Mouse (Mus musculus): ENCODE measurements at regions not wholly inside any gene's neighbourhood (a gene's known extent, or its start where the extent isn't known, plus 50 kb on each side); places are given as distances from the start of the nearest gene placed in this dataset.

DNA sequence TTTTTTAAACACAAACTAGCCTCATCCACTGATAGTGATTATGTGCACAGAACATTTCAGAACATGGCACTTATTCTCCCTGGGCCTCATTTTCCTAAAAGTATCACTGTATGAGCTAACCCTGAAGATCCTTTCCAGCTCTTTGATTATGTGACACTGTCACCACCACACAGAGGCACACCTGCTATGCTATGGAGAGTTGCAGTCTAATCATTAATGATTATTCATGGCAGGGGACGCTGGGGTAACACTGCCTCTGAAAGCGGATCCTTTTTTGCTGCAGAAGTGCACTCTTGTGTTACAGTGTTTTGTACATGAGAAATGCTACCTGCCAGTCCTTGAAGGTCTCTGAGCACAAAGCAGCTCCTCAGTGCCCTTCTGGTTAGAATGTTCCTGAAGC lies 615.3 kb upstream of the Fbxo33 start:
- no peak for DNase-seq (ENCODE audit: low spot score)

GRCm38 (mm10) chr12:59822918-59823317 lies 603.4 kb upstream of the Fbxo33 start:
- DNase-seq (ENCODE audit: low spot score), result no peak

GRCm38 (mm10) chr12:59822435-59822834 lies 602.9 kb upstream of the Fbxo33 start:
- DNase-seq (ENCODE audit: low spot score), result no peak

DNA sequence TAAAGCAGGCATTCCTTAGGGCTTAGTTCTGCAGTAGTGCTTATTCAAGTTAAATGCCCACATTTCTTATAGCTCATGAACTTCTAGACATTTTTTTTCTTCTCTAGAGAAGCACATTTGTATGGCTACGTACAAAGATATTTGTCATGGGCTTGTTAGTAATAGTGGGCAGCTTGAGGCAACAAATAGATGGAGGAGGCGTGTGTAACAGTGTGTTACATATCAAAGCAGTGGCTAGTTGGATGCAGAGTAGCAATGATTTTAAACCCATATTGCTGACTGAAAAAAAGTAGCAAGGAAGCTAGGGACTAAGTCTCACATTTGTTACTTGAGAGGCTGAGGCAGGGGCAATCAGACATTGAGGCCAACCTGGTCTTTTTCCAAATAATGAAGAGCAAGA lies 602.2 kb upstream of the Fbxo33 start:
- DNase-seq (ENCODE audit: low spot score), result no peak

GRCm38 (mm10) chr12:59815965-59816364 lies 596.4 kb upstream of the Fbxo33 start:
- DNase-seq (ENCODE audit: low spot score), result no peak

DNA sequence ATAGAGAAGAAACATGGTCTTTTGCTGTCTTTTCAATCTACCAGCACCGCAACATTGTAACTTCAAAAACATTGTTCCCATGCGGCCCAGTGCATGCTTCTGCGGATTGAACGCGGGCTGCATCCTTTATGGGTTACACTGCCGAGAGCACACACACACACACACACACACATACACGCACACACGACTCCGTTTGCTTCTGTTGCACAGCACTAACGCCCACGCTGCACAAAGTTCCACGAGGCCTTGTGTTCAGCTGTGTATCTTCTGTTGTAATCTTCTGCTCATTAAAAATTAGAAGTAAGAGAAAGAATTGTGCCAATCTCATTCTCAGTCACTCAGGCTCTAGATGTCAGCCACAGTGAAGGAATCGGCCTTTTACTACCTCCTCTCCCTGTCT lies 594.8 kb upstream of the Fbxo33 start:
- no peak for DNase-seq (ENCODE audit: low spot score)

- no peak for DNase-seq (ENCODE audit: low spot score)
Measured at GRCm38 (mm10) chr12:59809224-59809623, 589.7 kb upstream of the Fbxo33 start.

DNA sequence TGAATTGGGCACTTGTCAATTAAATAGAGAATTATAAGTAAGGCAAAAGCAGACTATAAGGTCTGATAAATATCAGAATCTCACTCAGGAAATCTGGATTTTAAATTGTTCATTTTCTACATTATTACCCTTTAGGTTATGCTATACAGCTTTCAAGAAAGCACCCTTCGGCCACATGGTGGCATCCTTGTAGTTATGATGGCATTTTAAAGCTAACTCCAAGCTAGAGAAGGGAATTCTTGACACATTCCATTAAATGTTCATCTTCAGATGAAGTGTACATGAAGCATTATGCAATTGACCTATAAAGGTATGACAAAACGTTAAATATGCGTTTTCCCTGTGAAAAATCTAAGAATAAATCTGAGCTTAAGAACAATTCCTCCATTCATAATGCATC lies 578.5 kb upstream of the Fbxo33 start:
- no peak for DNase-seq (ENCODE audit: low spot score)

- no peak for DNase-seq (ENCODE audit: low spot score)
Measured at GRCm38 (mm10) chr12:59791473-59791872, 571.9 kb upstream of the Fbxo33 start.

GRCm38 (mm10) chr12:59786831-59787230 lies 567.3 kb upstream of the Fbxo33 start:
- no peak for DNase-seq (ENCODE audit: low spot score)

DNA sequence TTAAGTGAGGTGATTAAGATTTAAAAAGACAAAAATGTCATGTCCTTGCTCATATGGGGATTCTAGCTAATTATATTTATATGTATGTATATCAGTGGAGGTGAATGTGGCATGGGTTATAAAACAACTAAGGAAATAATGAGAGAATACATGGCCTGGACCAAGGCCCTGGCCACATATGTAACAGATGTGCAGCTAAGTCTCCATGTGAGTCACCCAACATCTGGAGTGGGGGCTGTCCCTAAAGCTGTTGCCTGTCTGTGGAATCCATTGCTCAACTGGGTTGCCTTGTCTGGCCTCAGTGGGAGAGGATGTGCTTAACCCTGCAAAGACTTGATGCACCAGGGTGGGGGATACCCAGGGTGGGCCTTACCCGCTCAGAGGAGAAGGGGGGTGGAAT lies 551.5 kb upstream of the Fbxo33 start:
- DNase-seq (ENCODE audit: low spot score), result no peak

GRCm38 (mm10) chr12:59762260-59762659 lies 542.7 kb upstream of the Fbxo33 start:
- DNase-seq (ENCODE audit: low spot score), result no peak

GRCm38 (mm10) chr12:59744768-59745167 lies 525.2 kb upstream of the Fbxo33 start:
- no peak for DNase-seq (ENCODE audit: low spot score)

- DNase-seq (ENCODE audit: low spot score), result no peak
Measured at GRCm38 (mm10) chr12:59743211-59743610, 523.7 kb upstream of the Fbxo33 start.

- no peak for DNase-seq (ENCODE audit: low spot score)
Measured at GRCm38 (mm10) chr12:59724951-59725350, 505.4 kb upstream of the Fbxo33 start.

- no peak for DNase-seq (ENCODE audit: low spot score)
Measured at GRCm38 (mm10) chr12:59722471-59723182, 503.1 kb upstream of the Fbxo33 start.

GRCm38 (mm10) chr12:59713216-59713615 lies 493.7 kb upstream of the Fbxo33 start:
- DNase-seq (ENCODE audit: low spot score), result no peak

DNA sequence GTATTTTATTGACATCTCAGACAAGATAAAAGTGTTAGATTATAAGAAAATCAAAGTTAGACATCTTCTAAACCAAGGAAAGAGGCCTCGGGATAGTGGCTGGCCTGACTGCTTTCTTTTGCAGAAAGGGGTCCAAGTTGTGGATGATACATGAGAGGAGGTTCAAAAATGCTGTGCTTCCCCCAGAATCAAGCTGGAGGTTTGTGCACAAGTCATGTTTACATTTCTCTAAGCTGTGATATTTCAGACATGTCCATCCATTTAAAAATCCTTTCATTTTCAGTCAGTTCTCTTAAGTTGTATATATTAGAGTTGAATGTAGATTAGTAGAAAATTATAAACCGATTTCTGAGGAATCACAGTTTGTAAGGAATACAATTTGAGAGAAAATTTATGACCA lies 463.7 kb upstream of the Fbxo33 start:
- DNase-seq (ENCODE audit: low spot score), result no peak

- DNase-seq (ENCODE audit: low spot score), result no peak
Measured at GRCm38 (mm10) chr12:59663161-59663560, 443.6 kb upstream of the Fbxo33 start.

DNA sequence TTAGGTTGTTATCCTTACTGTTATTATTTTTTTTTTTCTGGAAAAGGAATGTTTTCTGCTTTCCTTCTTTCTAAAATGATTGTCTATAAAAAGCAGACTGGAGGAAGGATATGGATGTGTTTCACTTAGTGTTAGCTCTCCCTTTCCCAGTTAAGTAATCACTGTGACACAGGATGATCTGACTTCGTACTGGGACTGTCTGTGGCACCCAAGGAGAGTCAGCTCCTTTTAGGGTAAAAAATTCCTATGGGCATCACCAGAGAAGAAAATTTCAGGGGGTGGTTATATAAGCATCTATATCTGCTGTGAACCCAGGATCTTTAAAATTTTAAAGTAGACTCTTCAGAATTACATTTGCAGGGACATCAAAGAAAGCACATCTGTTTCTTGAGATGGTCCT lies 411.2 kb upstream of the Fbxo33 start:
- DNase-seq (ENCODE audit: low spot score), result no peak

GRCm38 (mm10) chr12:59623147-59623546 lies 403.6 kb upstream of the Fbxo33 start:
- DNase-seq (ENCODE audit: low spot score), result no peak

- DNase-seq (ENCODE audit: low spot score), result no peak
Measured at GRCm38 (mm10) chr12:59621132-59621531, 401.6 kb upstream of the Fbxo33 start.

GRCm38 (mm10) chr12:59620340-59620739 lies 400.8 kb upstream of the Fbxo33 start:
- DNase-seq (ENCODE audit: low spot score), result no peak

- DNase-seq (ENCODE audit: low spot score), result no peak
Measured at GRCm38 (mm10) chr12:59616075-59616474, 396.6 kb upstream of the Fbxo33 start.
